Mouse (Mus musculus) embryonic stem cell, embryonic (primary cell): ENCODE measurements around the gene Ldb3.

Experiments
- CTCF ChIA-PET, 4 experiments: fragments of 300-600 bp in 2 of 4; fragments of 350-600 bp in 2 of 4; sonication (Branson Sonifier 250); formaldehyde crosslinking; loops; one replicate each; lab custom pipeline; 2022; ENCODE audit warnings: inconsistent platforms in 2 of 4; lab: Charles Lee
- POLR2A ChIA-PET, 4 experiments: fragments of 300-600 bp in 2 of 4; fragments of 350-600 bp in 2 of 4; sonication (Branson Sonifier 250); formaldehyde crosslinking; loops; one replicate each; lab custom pipeline; 2022; ENCODE audit warnings: antibody characterized with exemption in 4 of 4, inconsistent platforms in 1 of 4; lab: Charles Lee

The Ldb3 gene

GRCm38 (mm10) chr14:34601910-34602309 is 13.4 kb upstream of the Ldb3 start:
- CTCF ChIA-PET = interaction anchor here in 3 of 4 experiments (0.9 to 1.6 kb wide), 5 partner anchors 10 to 522 kb away, joined by 3 to 6 read pairs (median 4); no protein-coding TSS in a partner anchor

GRCm38 (mm10) chr14:34599941-34600340 is 11.5 kb upstream of the Ldb3 start, which contains the start of gene Opn4:
TSS of gene Opn4 (minus strand) at chr14:34600142.
- ChIA-PET CTCF (interaction anchor here in 1 of 4 experiments (1.3 kb wide), 1 partner anchor 21 kb away, joined by 3 read pairs; no protein-coding TSS in a partner anchor), POLR2A (interaction anchor here in 2 of 4 experiments (0.8 to 1.2 kb wide), 3 partner anchors 8 to 16 kb away, joined by 3 read pairs; no protein-coding TSS in a partner anchor)

More at GRCm38 (mm10) chr14:34601910-34602309, 13.4 kb upstream of the Ldb3 start:
- POLR2A ChIA-PET = no interaction called here

GRCm38 (mm10) chr14:34595596-34596255 is 7.2 kb upstream of the Ldb3 start:
- CTCF ChIA-PET = interaction anchor here (0.6 to 2.6 kb wide), 41 partner anchors 12 to 1513 kb away, joined by 3 to 13 read pairs (median 3); partner anchors contain the start of genes Mmrn2 (in 1 of the 4) and Sncg (in 1 of the 4)
- POLR2A ChIA-PET = interaction anchor here in 3 of 4 experiments (0.6 to 2.0 kb wide), 13 partner anchors 11 to 232 kb away, joined by 3 to 7 read pairs (median 4); no protein-coding TSS in a partner anchor

GRCm38 (mm10) chr14:34591741-34592535 is 3.5 kb upstream of the Ldb3 start:
- ChIA-PET POLR2A (interaction anchor here in 1 of 4 experiments (1.7 to 1.9 kb wide), 2 partner anchors 16 to 213 kb away, joined by 4 read pairs; no protein-coding TSS in a partner anchor), CTCF (interaction anchor here in 1 of 4 experiments (1.2 to 1.6 kb wide), 2 partner anchors 20 to 511 kb away, joined by 3 read pairs; no protein-coding TSS in a partner anchor)

GRCm38 (mm10) chr14:34590743-34591675 is 2.5 kb upstream of the Ldb3 start:
- POLR2A ChIA-PET = interaction anchor here in 2 of 4 experiments (0.8 to 1.9 kb wide), 5 partner anchors 16 to 212 kb away, joined by 3 to 4 read pairs (median 4); no protein-coding TSS in a partner anchor
- CTCF ChIA-PET = interaction anchor here in 2 of 4 experiments (0.8 to 1.6 kb wide), 5 partner anchors 17 to 511 kb away, joined by 3 to 7 read pairs (median 3); no protein-coding TSS in a partner anchor

GRCm38 (mm10) chr14:34590017-34590570 is 1.6 kb upstream of the Ldb3 start:
- CTCF ChIA-PET = interaction anchor here (0.5 to 1.4 kb wide), 7 partner anchors 8 to 556 kb away, joined by 3 to 7 read pairs (median 4); no protein-coding TSS in a partner anchor
- POLR2A ChIA-PET = interaction anchor here in 2 of 4 experiments (0.8 to 1.9 kb wide), 4 partner anchors 15 to 211 kb away, joined by 3 to 4 read pairs (median 4); no protein-coding TSS in a partner anchor

- ChIA-PET CTCF (interaction anchor here in 2 of 4 experiments (0.6 to 1.4 kb wide), 2 partner anchors 8 to 22 kb away, joined by 3 to 4 read pairs; no protein-coding TSS in a partner anchor), POLR2A (interaction anchor here in 2 of 4 experiments (0.6 to 1.2 kb wide), 4 partner anchors 13 to 235 kb away, joined by 3 to 4 read pairs (median 3); partner anchors contain the start of gene Fam25c (in 1 of the 2))
Measured at GRCm38 (mm10) chr14:34589185-34589713, 767 bp upstream of the Ldb3 start.

GRCm38 (mm10) chr14:34588005-34588404 is 477 bp downstream of the Ldb3 start:
- CTCF ChIA-PET = interaction anchor here in 1 of 4 experiments (0.6 kb wide), 1 partner anchor 190 kb away, joined by 3 read pairs; no protein-coding TSS in a partner anchor
- POLR2A ChIA-PET = interaction anchor here in 3 of 4 experiments (0.5 to 2.3 kb wide), 3 partner anchors 9 to 129 kb away, joined by 3 to 5 read pairs (median 4); no protein-coding TSS in a partner anchor

GRCm38 (mm10) chr14:34586871-34587270 is 1.6 kb downstream of the Ldb3 start:
- CTCF ChIA-PET = interaction anchor here in 1 of 4 experiments (2.1 kb wide), 1 partner anchor 13 kb away, joined by 5 read pairs; no protein-coding TSS in a partner anchor
- POLR2A ChIA-PET = interaction anchor here in 1 of 4 experiments (2.3 kb wide), 1 partner anchor 8 kb away, joined by 5 read pairs; no protein-coding TSS in a partner anchor

- POLR2A ChIA-PET = interaction anchor here in 1 of 4 experiments (1.0 kb wide), 1 partner anchor 223 kb away, joined by 3 read pairs; no protein-coding TSS in a partner anchor
- CTCF ChIA-PET = interaction anchor here in 1 of 4 experiments (0.6 to 2.1 kb wide), 3 partner anchors 12 to 621 kb away, joined by 3 to 5 read pairs (median 4); no protein-coding TSS in a partner anchor
Measured at GRCm38 (mm10) chr14:34585358-34586105, 3.0 kb downstream of the Ldb3 start.

- ChIA-PET CTCF (interaction anchor here in 1 of 4 experiments (1.4 kb wide), 1 partner anchor 9 kb away, joined by 5 read pairs; no protein-coding TSS in a partner anchor), POLR2A (interaction anchor here in 1 of 4 experiments (1.4 kb wide), 1 partner anchor 13 kb away, joined by 3 read pairs; no protein-coding TSS in a partner anchor)
Measured at GRCm38 (mm10) chr14:34582740-34583427, 5.6 kb downstream of the Ldb3 start.

GRCm38 (mm10) chr14:34576858-34577257 is 11.6 kb downstream of the Ldb3 start:
- CTCF ChIA-PET = interaction anchor here in 2 of 4 experiments (0.6 kb wide), 2 partner anchors 28 to 118 kb away, joined by 3 to 4 read pairs; no protein-coding TSS in a partner anchor

GRCm38 (mm10) chr14:34574068-34574467 is 14.4 kb downstream of the Ldb3 start:
- CTCF ChIA-PET = interaction anchor here (0.6 to 2.6 kb wide), 32 partner anchors 8 to 654 kb away, joined by 3 to 12 read pairs (median 4); no protein-coding TSS in a partner anchor
- POLR2A ChIA-PET = interaction anchor here in 3 of 4 experiments (0.7 to 2.5 kb wide), 8 partner anchors 19 to 210 kb away, joined by 3 to 7 read pairs (median 3); no protein-coding TSS in a partner anchor

More at GRCm38 (mm10) chr14:34576858-34577257, 11.6 kb downstream of the Ldb3 start:
- POLR2A ChIA-PET = interaction anchor here in 1 of 4 experiments (1.5 kb wide), 1 partner anchor 9 kb away, joined by 3 read pairs; no protein-coding TSS in a partner anchor

- ChIA-PET POLR2A (interaction anchor here in 3 of 4 experiments (0.6 to 2.5 kb wide), 10 partner anchors 18 to 210 kb away, joined by 3 to 7 read pairs (median 4); no protein-coding TSS in a partner anchor), CTCF (interaction anchor here (0.5 to 2.6 kb wide), 31 partner anchors 8 to 655 kb away, joined by 3 to 12 read pairs (median 4); no protein-coding TSS in a partner anchor)
Measured at GRCm38 (mm10) chr14:34573348-34573913, 15.1 kb downstream of the Ldb3 start.
